Mouse (Mus musculus) left cerebral cortex, postnatal 36 days (tissue): Measurements from ENCODE around the gene Gls. TPM values are rescaled to one million over a fixed set of nuclear protein-coding genes. Genes with fewer than 3 reads are reported as not detected.

Experiments
- DNase-seq, 2 experiments: peaks; one replicate each; pipeline ENCODE4 v3.0.0; 2021 to 2022; ENCODE audit warnings: low spot score in 2 of 2, mixed read lengths in 1 of 2
- intact Hi-C: fragments of 180-260 bp; cut with DNase I; formaldehyde crosslinking; loops from one replicate; pipeline ENCODE4 v1.15.1; 2025
- total RNA-seq, 2 experiments: library from RNA; stranded (reverse); gene quantifications; 2 replicates each; pipeline ENCODE4 v1.2.3; 2021

Gene Gls
- 100 to 1,000 TPM; 331 to 391 TPM for total RNA-seq

DNA sequence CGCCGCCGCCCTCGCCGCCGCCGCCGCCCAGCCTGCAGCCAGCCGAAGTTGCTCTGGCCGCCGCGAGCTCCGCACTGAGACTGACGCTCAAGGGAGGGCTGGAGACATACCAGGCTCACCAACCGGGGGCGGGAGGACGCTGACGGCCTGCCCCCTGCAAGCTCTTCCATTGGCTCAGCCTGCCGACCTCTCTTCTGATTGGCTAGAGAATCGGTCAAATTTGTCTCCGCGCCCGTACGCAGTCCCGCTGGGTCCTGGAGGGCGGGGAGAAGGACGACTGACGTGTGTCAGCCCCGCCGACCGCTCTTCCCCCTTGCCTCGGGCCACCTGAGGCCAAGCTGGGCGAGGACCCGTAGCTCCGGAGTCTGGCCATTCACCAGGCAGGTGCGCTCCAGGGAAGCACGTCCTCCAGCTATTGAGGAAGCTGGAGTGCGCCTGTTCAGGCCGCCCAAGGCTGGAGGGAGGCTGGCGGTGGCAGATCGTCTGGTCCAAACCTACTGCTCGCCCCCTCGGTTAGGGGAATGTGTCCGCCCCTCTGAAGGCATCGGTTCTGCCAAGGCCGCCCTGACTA lies at the start of gene Gls:
Gene Gls (minus strand): TSS at position 90 of the 571 bp plus-strand sequence.
- intact Hi-C loops, result loop anchor here (2.0 to 5.0 kb wide), 2 partner anchors 48 to 76 kb away; no protein-coding TSS in a partner anchor
- peak; percentile 97 for DNase-seq

DNA sequence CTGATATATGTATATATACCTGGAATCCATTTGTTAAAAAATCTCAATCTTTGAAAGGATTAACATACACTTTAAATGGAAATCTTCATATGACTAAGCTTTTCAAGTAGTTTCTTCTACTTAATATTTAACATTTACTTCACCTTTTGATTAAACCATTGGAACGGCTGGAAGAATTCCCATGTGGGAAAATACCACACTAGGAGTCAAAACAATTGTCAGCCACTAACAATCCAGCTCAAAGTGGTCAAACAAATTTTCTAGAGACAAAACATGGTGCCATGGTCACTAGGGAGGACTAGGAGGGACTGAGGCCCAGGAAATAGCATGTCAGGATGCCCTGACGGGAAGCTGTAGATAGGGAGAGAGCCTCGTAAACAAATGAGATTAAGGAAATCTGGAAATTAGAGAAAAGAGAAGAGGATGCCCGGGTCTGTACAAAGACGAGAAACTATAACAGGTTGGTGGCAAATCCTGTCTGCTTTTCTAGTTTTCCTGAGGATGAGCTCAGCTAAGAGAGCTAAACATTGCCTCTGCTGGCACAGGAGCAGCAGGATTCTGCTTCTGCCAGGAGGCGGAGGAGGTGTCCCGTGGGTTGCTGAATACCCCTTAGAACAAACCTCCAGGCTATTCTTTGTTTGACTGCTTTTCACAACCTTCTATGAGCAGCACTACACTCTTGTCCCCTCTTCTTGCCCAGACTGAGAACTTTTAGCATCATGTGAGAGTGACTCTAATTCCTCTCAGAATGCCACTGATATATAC lies 47.0 kb upstream of the Gls start:
- intact Hi-C loops, result loop anchor here (2.0 to 5.0 kb wide), 2 partner anchors 47 to 133 kb away; partner anchors contain the start of gene Gls
- peak; percentile 59 to 77 for DNase-seq

DNA sequence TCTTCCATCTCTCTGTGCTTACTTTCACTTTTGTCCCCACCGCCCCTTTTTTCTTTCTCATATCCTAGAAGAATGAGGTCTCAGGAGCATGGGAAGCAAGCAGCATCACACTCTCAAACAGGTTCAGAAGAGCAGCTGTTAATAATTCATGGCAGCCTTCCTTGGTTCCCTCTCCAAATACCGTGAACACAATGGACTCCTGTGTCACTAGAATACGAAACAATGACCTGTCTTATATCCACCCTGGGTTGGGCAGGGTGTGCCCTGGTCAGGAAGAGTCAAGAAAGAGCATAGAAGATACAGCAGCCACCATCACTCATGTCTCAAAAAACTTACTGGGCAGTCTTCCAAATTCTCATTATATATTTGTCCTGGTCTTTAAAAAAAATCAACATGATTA lies 46.3 kb upstream of the Gls start:
- no peak for DNase-seq
- intact Hi-C loops, result no loop called here

DNA sequence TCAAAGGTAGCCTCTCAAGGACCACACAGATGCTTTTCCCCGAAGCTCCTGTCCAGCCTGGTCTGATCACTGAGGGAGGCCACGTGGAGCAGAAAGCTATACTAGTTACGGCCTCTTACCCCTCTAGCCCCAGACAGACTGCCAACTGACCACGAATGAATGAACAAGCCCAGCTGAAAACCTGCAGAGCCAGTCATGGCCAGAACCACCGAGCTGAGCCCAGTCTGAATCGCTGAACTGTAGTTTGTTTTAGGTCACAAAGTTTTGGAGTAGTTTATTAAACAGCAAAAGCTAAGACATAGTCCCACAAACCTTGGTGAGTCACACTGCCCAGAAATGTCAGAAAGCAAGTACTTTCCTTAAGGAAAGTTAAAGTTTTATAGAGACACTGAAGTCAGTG lies 45.0 kb upstream of the Gls start:
- intact Hi-C loops, result no loop called here
- no peak for DNase-seq

DNA sequence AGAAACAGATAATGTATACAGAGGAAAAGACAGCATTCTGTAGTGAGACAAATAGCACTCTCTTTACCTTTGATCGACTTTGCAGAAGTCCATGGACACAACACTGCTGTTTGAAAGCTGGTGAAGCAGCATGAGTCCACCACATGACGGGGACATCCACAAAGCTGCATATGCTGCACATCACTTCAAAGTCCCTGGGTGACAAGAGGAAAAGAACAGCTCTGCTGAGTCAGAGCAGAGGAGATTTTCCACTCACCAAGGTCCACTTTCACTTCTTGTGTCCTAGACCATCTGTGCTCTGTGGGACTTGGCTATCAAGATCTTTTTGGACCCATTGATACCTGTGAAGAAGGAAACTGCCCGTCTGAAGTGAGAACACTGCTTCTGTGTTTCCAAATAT lies 41.2 kb upstream of the Gls start:
- intact Hi-C loops, result no loop called here
- no peak for DNase-seq

DNA sequence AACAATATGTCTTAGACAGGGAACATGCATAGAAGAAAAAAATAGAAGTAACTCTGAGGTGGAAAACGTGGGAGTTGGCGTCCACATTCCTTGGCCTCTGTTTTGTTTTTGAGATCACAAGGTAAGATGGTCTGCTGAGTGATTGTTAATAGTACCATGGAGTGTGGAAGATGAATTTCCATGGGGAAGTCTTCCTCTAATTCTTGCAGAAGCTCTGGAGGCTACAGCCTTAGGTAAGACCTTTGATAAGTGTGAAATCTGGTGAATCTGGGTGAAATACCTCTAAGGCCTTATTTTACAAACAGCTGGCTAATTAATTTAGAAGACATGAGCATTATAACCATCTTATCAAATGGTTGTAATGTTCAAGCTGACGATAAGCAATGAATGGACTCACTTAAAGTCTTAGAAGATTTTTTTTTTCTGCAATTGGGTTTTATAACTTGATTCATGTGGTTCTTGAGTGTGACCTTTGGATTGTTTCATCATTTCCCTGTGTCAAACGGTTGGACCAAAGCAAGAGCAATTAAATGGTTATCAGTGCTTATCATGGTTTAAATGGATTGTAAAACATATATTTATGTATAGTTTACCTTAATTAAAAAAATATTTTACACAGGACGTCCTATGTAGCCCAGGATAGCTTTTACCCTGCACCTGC lies 39.1 kb upstream of the Gls start:
- intact Hi-C loops, result no loop called here
- no peak for DNase-seq

DNA sequence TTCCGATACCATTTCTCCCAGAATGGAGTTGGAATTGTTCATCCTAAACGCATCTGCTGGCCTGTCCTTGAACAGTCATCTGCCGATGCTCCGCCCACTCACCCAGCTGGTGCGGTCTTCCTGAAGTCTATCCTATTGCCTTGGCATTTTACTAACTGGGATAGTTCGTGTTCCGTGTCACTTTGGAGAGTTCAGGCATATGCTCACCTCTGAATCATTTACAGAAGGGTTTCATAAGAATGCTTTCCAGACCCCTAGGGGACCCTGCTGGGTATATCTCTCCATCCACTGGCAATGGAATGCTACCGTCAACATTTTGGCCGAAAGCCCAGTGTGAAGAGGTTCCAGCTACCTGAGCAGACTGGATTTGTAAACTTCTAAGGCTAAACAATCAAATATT lies 37.3 kb upstream of the Gls start:
- intact Hi-C loops, result no loop called here
- DNase-seq, result peak in 1 of 2 experiments; percentile 15

DNA sequence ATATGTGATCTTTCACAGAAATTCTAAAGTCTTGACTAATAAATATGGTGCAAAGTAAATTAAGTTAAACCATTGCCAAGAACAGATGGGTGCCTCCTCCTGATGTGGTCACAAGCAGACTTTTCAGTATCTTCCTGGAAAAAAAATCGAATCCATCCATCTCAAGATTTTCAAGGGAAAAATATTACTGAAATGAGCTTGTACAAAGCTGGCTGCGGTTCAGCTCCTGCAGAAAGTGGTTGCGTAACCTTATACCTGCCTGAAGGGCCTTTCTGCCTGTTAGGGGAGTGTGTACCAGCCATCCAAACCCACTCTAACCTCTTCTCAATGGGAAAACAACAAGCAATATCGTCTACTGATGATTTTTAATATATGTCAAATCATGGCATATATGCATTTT lies 36.6 kb upstream of the Gls start:
- intact Hi-C loops, result loop anchor here (10.0 kb wide), 1 partner anchor 125 kb away; no protein-coding TSS in a partner anchor
- DNase-seq, result no peak

DNA sequence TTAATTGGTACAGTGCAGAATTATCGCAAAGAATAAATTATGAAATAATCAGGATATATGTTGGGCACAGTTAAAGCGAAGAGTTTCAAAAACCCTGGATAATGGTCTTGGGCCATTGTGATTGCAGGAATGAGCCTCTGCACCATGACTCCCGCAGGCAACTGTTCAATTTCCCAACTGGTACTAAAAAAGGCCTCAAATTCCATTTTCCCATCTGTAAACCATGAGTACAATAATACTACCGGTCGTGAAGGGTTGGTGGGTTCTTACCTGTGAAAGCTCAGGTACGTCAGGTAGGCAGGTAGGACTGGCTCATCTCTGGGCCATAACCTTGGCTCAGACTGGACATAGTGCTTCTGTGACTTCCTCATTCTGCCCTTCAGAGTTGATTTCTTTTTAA lies 35.0 kb upstream of the Gls start:
- intact Hi-C loops, result loop anchor here (10.0 kb wide), 1 partner anchor 123 kb away; no protein-coding TSS in a partner anchor

DNA sequence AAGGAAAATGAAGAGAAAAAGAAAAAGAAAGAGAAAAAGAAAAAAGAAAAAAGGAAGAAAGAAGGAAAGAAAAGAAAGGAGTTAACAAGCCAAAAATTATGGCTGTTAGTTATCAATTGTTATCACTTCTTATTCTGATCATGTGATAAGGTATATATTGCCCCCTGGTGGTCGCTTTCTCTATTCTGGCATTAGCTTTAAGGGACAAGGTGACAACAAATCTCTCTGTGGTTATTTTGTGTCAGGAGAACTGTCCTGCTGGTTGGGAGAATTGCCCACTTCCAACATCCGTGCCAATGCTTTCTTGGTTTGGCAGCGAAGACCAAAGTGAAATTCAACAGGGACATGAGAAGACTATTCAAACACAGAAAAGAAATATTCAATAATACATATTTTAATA lies 34.6 kb upstream of the Gls start:
- intact Hi-C loops, result loop anchor here (10.0 kb wide), 1 partner anchor 123 kb away; no protein-coding TSS in a partner anchor
- DNase-seq, result no peak

More for the DNA sequence above, 35.0 kb upstream of the Gls start:
- DNase-seq, result no peak

DNA sequence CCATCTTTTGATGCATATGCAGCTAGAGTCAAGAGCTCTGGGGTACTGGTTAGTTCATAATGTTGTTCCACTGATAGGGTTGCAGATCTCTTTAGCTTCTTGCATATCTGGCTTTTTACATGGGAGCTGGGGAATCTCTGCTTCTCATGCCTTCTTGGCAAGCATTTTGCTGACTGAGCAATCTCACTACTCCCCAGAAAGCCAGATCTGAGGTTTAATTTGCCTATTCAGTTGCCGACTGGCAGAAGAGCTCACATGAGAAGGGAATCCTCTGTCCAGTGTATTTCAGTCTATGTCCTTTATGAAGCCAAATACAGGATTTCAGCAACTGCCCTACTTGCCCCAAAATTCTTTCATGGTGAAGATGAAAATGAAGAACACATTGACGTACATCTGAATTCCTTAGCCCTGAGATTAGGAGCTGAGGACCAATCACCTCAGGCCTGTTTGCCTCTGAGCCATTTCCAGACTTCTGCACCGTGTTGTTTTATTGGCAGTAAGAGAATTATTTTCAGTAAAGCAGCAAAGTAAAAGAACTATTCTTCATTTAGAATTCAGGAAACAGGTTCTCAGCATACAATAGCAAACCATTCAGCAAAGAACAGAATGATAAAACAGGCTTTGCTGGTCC lies 33.0 kb upstream of the Gls start:
- no peak for DNase-seq
- intact Hi-C loops, result loop anchor here (10.0 kb wide), 1 partner anchor 121 kb away; no protein-coding TSS in a partner anchor

DNA sequence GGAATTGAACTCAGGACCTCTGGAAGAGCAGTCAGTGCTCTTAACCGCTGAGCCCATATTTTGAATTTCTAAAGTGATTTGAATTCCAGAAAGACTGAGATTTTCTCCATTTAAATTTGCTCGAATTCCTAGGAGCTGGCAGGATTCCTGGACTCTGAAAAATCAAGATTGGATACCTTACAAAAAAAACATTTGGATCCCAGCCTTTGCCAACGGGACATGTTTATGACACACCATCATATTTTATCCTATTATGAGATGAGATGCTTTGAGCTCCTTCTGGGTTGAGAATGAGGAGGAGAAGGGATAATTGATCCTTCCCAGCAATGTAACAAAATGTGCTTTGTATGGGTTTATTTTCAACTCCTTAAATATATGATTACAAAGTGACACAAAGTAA lies 31.3 kb upstream of the Gls start:
- no peak for DNase-seq

DNA sequence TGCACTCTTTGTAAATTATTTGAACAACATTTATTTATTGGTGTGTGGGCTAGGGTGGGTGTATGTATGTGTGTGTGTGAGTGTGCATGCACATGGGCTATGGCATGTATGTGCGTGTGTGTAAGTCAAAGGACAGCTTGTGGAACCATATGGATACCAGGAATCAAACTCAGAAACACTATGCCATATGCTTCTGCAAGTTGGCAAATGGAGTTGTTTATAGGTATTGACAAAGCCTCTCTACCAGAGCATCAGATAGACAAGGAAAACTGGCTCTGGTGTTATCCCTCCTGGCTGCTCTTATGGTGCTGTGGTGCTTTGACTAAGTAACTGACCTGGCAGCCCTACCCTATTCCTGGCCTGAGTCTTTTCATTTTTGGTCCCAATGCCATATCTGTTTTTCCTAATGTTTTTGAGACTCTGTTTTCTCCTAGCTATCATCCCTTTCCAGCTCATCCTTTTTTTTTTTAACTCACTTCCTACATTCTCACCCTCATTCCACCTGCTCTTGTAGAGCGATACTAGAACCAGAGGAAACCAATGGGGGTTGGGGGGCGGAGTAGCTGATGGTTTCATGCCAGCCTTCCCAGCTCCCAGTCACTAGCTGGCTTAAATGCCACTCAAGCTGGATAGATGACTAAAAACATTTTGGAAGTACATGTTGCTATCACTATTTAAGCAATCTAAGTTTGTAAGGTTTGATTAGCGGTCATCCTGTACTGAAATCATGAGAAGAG lies 27.5 kb upstream of the Gls start:
- intact Hi-C loops, result loop anchor here (10.0 kb wide), 1 partner anchor 116 kb away; no protein-coding TSS in a partner anchor
- DNase-seq, result peak in 1 of 2 experiments; percentile 10

More for the DNA sequence above, 31.3 kb upstream of the Gls start:
- intact Hi-C loops, result loop anchor here (10.0 kb wide), 1 partner anchor 119 kb away; no protein-coding TSS in a partner anchor

DNA sequence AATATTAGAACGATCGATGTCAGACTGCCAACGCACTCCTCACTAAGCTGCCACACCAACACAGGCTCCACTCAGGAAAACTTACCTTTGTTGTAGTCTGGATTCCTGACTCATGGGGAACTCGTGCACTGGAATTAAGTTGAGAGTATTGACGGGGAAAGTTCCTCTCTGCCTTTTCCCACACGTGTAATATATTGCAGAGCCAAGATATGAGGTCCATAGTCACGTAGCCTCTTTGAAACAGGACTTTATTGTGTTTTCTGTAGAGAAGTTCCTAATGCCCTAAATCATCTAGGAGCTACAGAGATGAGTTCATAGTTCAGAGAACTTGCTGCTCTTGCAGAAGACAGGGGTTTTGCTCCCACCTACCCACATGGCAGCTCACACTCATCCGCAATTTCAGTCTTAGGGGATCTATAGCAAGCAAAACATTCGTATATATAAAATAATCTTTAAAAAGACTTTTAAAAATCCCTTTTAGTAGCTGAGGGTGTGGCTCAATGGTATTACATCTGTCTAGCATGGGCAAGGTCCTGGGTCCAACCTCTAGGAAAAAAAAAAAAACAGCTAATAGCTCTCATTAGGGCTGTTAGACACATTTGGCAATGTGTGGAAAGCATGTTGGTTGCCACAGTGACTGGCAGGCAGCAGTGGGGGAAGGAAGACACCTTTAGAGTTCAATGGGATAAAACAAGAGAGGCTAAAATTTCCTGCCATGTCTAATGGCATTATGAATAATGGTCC lies 25.1 kb upstream of the Gls start:
- DNase-seq, result no peak
- intact Hi-C loops, result no loop called here

DNA sequence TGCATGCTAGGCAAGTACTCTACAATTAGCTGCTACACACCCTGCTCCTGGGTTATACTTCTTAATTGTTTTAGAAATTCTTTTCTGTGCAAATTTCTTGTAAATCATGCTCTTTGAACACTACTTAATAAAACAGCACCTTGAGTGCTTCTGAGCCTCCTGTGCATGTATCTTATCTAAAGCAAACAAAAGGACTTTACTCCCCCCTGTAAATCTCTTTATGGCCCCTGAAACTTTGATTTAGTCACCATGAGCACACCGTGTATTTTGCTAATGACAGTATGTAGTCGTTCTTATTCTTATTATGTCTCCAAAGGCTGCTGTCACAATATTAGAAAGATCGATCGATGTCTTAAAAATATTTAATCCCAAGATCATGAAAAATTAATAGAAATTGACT lies 23.9 kb upstream of the Gls start:
- DNase-seq, result no peak
- intact Hi-C loops, result no loop called here

DNA sequence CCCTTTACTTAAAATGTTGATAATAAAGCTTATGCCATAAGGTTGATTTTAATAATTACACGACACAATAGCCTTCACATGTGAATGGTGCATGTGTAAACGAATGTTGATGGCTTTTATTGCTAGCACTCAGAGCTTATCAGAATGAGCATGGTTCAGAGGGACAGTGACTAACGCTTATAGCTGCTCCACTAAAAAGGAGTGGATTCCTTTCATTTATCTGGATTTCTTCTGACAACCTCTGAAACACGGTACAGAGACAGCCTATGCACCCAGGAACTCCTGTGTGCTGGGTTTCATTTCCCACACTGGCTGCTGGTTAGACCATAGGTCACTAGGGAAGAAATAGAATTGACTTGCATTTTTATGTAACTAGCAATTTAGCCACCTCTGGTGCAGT lies 23.2 kb upstream of the Gls start:
- intact Hi-C loops, result no loop called here
- DNase-seq, result no peak

DNA sequence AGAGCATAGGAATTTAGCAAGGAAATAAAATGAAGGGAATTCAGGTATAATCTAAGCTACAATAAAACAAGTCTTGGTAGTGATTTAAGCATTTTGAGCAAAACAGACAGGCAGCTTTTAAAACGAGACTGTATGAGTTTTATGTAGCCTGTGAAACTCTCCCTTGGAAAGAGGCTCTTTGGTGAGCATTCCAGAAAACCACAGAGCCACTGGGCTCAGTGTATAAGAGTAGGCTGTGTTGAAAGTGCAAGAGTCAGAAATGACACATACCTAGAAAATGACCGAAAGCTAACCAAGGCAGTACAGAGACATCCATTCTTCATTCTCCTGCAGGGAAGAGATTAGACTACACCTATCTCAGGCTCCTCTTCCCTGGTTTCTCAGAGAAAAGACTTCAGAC lies 21.4 kb upstream of the Gls start:
- no peak for DNase-seq
- intact Hi-C loops, result no loop called here

DNA sequence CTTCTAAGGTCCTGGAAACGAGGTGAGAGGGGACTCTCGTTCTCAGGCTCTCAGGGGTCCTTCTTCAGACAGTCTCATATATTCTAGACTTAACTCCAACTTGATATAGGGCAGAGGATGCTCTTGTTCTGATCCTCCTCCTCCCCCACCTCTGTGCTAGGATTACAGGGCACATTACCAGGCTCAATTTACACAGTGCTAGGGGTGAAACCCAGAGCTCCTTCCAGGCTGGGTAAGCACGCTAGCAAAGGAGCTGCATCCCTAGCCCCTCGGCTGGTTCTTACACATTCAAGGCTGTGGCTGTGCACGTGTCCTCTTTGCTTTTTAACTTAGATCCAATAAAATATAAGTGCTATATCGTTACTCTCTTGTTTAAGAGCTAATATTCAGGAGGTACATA lies 20.4 kb upstream of the Gls start:
- intact Hi-C loops, result no loop called here
- DNase-seq, result no peak

DNA sequence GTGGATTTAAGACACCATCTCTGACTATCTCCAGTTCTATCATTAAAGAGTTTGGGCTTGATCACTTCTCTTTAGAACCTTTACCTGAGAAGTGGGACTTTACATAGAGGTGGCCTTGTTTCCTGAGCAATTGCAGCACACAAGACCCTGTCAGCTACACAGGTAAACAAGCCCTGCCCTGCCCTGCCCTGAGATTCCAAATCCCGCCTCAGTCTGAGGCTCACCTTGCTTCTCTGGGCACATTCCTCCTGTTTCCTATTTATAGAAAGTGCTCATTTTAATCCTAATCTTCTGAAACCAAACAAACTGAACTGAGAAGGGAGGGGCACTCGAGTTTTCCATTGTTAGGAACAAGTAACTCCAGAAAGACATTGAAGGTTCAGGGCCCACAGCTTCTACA lies 19.4 kb upstream of the Gls start:
- intact Hi-C loops, result no loop called here
- no peak for DNase-seq
